13 mouse cellular contexts compared by ENCODE assay signal in genomic region chr5:151047488-151047887, GRCm38 (mm10).
DNase-seq lines count a peak whose midpoint lies in the region; ATAC-seq lines count a peak whose summit lies in the region.
"Had no signal": no experiment of that assay in that cellular context is flagged by ENCODE, and none has a peak within 500 bp of the region (broad histone marks: within the 10 kb centered on the region; RNA-seq: fewer than 3 reads in every experiment).

No protein-coding gene starts in this region.

- no peak for ATAC-seq in embryonic facial prominence, embryonic 12.5 days (ENCODE audit: insufficient number of reproducible peaks, insufficient read depth, low FRiP score, low TSS enrichment)
- ATAC-seq in lung, embryonic 15.5 days (ENCODE audit: borderline replicate concordance, extremely low read depth, low FRiP score, low TSS enrichment) = no peak
- 0 out of 2 replicates have a peak, but pooled peaks have one; percentile 59 for ATAC-seq in limb, embryonic 13.5 days (ENCODE audit: low FRiP score, low read depth)
- ATAC-seq: forebrain, embryonic 15.5 days had no signal

- H3K4me2 ChIP-seq in embryonic facial prominence, embryonic 12.5 days (replicated peaks) = no peak overlapping the region
- no peak overlapping the region for H3K4me2 ChIP-seq in lung, embryonic 15.5 days
- peak overlapping the region; percentile 27 for H3K4me2 ChIP-seq in limb, embryonic 13.5 days (replicated peaks)
- H3K4me2 ChIP-seq: forebrain, embryonic 15.5 days; neural tube, embryonic 12.5 days had no signal

- 0 out of 2 replicates have a peak overlapping the region, but pooled peaks have one; percentile 30 for H3K27ac ChIP-seq in embryonic facial prominence, embryonic 12.5 days
- H3K27ac ChIP-seq in embryonic facial prominence, embryonic 10.5 days (replicated peaks) = no peak overlapping the region
- H3K27ac ChIP-seq in lung, embryonic 15.5 days = peak overlapping the region; percentile 29; the same call in 1 of the 2 replicates
- H3K27ac ChIP-seq in limb, embryonic 13.5 days = peak overlapping the region; percentile 79
- H3K27ac ChIP-seq: forebrain, embryonic 15.5 days; hindbrain, embryonic 10.5 days; neural tube, embryonic 12.5 days had no signal

- no peaks in the 10 kb centered on the region for H3K27me3 ChIP-seq in embryonic facial prominence, embryonic 12.5 days
- no peaks in the 10 kb centered on the region for H3K27me3 ChIP-seq in embryonic facial prominence, embryonic 10.5 days (replicated peaks; ENCODE audit: low read depth, poor library complexity, severe bottlenecking)
- no peaks in the 10 kb centered on the region for H3K27me3 ChIP-seq in lung, embryonic 15.5 days
- H3K27me3 ChIP-seq in limb, embryonic 13.5 days = no peaks in the 10 kb centered on the region
- H3K27me3 ChIP-seq: forebrain, embryonic 15.5 days; neural tube, embryonic 12.5 days had no signal

- H3K9me3 ChIP-seq in embryonic facial prominence, embryonic 12.5 days = no peaks in the 10 kb centered on the region
- H3K9me3 ChIP-seq in embryonic facial prominence, embryonic 10.5 days = peaks cover 4% of the 10 kb centered on the region; the same call in 1 of the 2 replicates
- no peaks in the 10 kb centered on the region for H3K9me3 ChIP-seq in lung, embryonic 15.5 days
- peaks cover 4% of the 10 kb centered on the region; the same call in 1 of the 2 replicates for H3K9me3 ChIP-seq in limb, embryonic 13.5 days
- H3K9me3 ChIP-seq: forebrain, embryonic 15.5 days had no signal

- peaks cover 9% of the 10 kb centered on the region for H3K36me3 ChIP-seq in embryonic facial prominence, embryonic 12.5 days
- peaks cover 22% of the 10 kb centered on the region for H3K36me3 ChIP-seq in embryonic facial prominence, embryonic 10.5 days (replicated peaks)
- peaks cover 61% of the 10 kb centered on the region for H3K36me3 ChIP-seq in lung, embryonic 15.5 days
- peaks cover 34% of the 10 kb centered on the region for H3K36me3 ChIP-seq in limb, embryonic 13.5 days
- H3K36me3 ChIP-seq: forebrain, embryonic 15.5 days had no signal

- H3K4me1 ChIP-seq in embryonic facial prominence, embryonic 12.5 days = 0 out of 2 replicates have a peak, but pooled peaks cover 7% of the 10 kb centered on the region
- H3K4me1 ChIP-seq in embryonic facial prominence, embryonic 10.5 days = peaks cover 8% of the 10 kb centered on the region; the same call in 1 of the 2 replicates
- H3K4me1 ChIP-seq in lung, embryonic 15.5 days = 0 out of 2 replicates have a peak, but pooled peaks cover 4% of the 10 kb centered on the region
- H3K4me1 ChIP-seq in limb, embryonic 13.5 days = peaks cover 20% of the 10 kb centered on the region
- H3K4me1 ChIP-seq: forebrain, embryonic 15.5 days; hindbrain, embryonic 10.5 days; neural tube, embryonic 12.5 days had no signal

- H3K4me3 ChIP-seq in embryonic facial prominence, embryonic 12.5 days = no peak overlapping the region
- H3K4me3 ChIP-seq in embryonic facial prominence, embryonic 10.5 days = no peak overlapping the region
- H3K4me3 ChIP-seq in lung, embryonic 15.5 days = no peak overlapping the region
- no peak overlapping the region for H3K4me3 ChIP-seq in limb, embryonic 13.5 days
- H3K4me3 ChIP-seq: forebrain, embryonic 15.5 days; hindbrain, embryonic 10.5 days; neural tube, embryonic 12.5 days had no signal

- no peak overlapping the region for H3K9ac ChIP-seq in embryonic facial prominence, embryonic 12.5 days
- H3K9ac ChIP-seq in lung, embryonic 15.5 days = no peak overlapping the region
- H3K9ac ChIP-seq in limb, embryonic 13.5 days = no peak overlapping the region
- H3K9ac ChIP-seq: forebrain, embryonic 15.5 days; neural tube, embryonic 12.5 days had no signal

- intact Hi-C loops in left cerebral cortex, postnatal 4 days (cut with DNase I) = no loop called here

- DNase-seq in embryonic facial prominence, embryonic 10.5 days (ENCODE audit: low spot score) = no peak
- no peak for DNase-seq in lung, postnatal 25 days (ENCODE audit: low spot score)
- DNase-seq in cerebellum, adult 9-10 months = no peak
- no peak for DNase-seq in thymus, postnatal 10 days (ENCODE audit: low spot score in 2 of 2)
- DNase-seq in left cerebral cortex, postnatal 4 days = no peak
- DNase-seq: liver; right cerebral cortex, postnatal 25 days had no signal

- 66% methylated on average over 12 of the region's 12 CpGs for WGBS in embryonic facial prominence, embryonic 12.5 days
- 83% methylated on average over 12 of the region's 12 CpGs for whole genome bisulfite sequencing in embryonic facial prominence, embryonic 10.5 days
- WGBS in lung, embryonic 15.5 days = 65% methylated on average over 12 of the region's 12 CpGs
- 34% methylated on average over 12 of the region's 12 CpGs for WGBS in limb, embryonic 13.5 days
